9 mouse cellular contexts compared by ENCODE assay signal in the genomic region with DNA sequence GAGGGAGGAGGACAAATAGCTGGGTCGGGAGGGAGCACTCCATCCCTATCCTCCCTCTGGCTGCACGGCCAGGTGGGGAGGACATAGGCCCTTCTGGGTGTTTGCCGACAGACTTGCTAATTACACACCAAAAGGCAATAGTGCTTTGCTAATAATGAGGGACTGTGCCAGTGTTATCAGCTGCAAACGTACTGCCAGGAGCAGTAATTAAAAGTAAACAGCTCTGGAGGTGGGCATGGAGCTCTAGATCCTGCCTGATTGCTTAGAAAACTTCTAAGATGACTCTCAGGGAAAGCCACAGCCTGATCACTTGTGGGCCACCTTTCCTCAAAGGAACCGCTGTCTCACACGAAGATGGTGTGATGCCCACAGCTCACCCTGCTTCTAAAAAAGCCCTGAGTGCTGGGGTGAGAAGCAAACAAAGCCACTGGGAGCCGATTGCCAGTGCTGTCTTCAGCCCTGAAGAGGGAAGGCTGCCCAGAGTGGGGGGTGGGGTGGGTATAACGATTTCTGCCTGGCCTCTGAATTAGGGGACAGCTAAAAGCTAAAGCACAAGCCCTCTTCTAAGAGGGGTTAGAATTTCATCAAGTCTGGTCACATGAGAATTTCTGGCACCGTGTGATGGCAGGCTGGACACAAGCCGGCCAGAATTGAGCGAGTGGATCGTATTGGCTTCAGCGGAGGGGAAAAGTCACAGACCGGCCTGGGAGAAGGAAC.
DNase-seq lines count a peak whose midpoint lies in the region; ATAC-seq lines count a peak whose summit lies in the region.
"Had no signal": no experiment of that assay in that cellular context is flagged by ENCODE, and none has a peak within 500 bp of the region (broad histone marks: within the 10 kb centered on the region; RNA-seq: fewer than 3 reads in every experiment).

No protein-coding gene starts in this region.

- peak overlapping the region; percentile 44 for H3K4me2 ChIP-seq in lung, embryonic 16.5 days (ENCODE audit: low read depth, low read length)
- peak overlapping the region; percentile 16 for H3K4me2 ChIP-seq in midbrain, embryonic 16.5 days (ENCODE audit: low read length)

- WGBS in lung, embryonic 16.5 days = 22% methylated on average over 14 of the region's 14 CpGs
- 18% methylated on average over 14 of the region's 14 CpGs for WGBS in midbrain, embryonic 16.5 days

- intact Hi-C loops in heart, postnatal 14 days (cut with DNase I) = no loop called here

- no peaks in the 10 kb centered on the region for H3K9me3 ChIP-seq in lung, embryonic 16.5 days (ENCODE audit: control insufficient read depth, low read length)
- H3K9me3 ChIP-seq in midbrain, embryonic 16.5 days (replicated peaks; ENCODE audit: control insufficient read depth, low read length, poor library complexity, severe bottlenecking) = no peaks in the 10 kb centered on the region
- H3K9me3 ChIP-seq: liver, embryonic 13.5 days had no signal

- peak overlapping the region; percentile 15; the same call in 1 of the 2 replicates for H3K27ac ChIP-seq in lung, embryonic 16.5 days (ENCODE audit: low read length)
- H3K27ac ChIP-seq in midbrain, embryonic 16.5 days (ENCODE audit: low read length) = peak overlapping the region; percentile 31; the same call in 1 of the 2 replicates
- H3K27ac ChIP-seq: liver, embryonic 13.5 days had no signal

- DNase-seq in adrenal gland, adult 2 months = peak; percentile 59
- no peak for DNase-seq in adrenal gland, postnatal 4 days (ENCODE audit: low spot score in 2 of 2)
- DNase-seq in lung, postnatal 25 days (ENCODE audit: low spot score) = no peak
- DNase-seq in heart, postnatal 14 days = peak; percentile 32 to 38
- DNase-seq in retina, postnatal 1 day = no peak
- DNase-seq: liver, embryonic 13.5 days had no signal

- no peaks in the 10 kb centered on the region for H3K36me3 ChIP-seq in lung, embryonic 16.5 days (ENCODE audit: control insufficient read depth, insufficient read depth, low read length)
- no peaks in the 10 kb centered on the region for H3K36me3 ChIP-seq in midbrain, embryonic 16.5 days (ENCODE audit: control insufficient read depth, insufficient read depth, low read length)
- H3K36me3 ChIP-seq: liver, embryonic 13.5 days had no signal

- ATAC-seq in lung, embryonic 16.5 days (ENCODE audit: low read depth) = peak; percentile 76
- peak; percentile 52 for ATAC-seq in midbrain, embryonic 16.5 days
- ATAC-seq in granulocyte monocyte progenitor cell, adult 5-6 weeks (replicated peaks; ENCODE audit: poor library complexity, severe bottlenecking) = no peak

- H3K4me1 ChIP-seq in lung, embryonic 16.5 days (replicated peaks; ENCODE audit: control insufficient read depth, insufficient read depth, low read length) = peaks cover 31% of the 10 kb centered on the region
- peaks cover 42% of the 10 kb centered on the region for H3K4me1 ChIP-seq in midbrain, embryonic 16.5 days (ENCODE audit: control insufficient read depth, insufficient read depth, low read length)

- H3K4me3 ChIP-seq in lung, embryonic 16.5 days (ENCODE audit: low read length) = peak overlapping the region; percentile 26
- no peak overlapping the region for H3K4me3 ChIP-seq in midbrain, embryonic 16.5 days (ENCODE audit: low read depth, low read length)
- H3K4me3 ChIP-seq: liver, embryonic 13.5 days had no signal

- no peaks in the 10 kb centered on the region for H3K27me3 ChIP-seq in lung, embryonic 16.5 days (ENCODE audit: control insufficient read depth, insufficient read depth, low read depth, low read length)
- H3K27me3 ChIP-seq in midbrain, embryonic 16.5 days (ENCODE audit: control insufficient read depth, insufficient read depth, low read depth, low read length) = no peaks in the 10 kb centered on the region
- H3K27me3 ChIP-seq: liver, embryonic 13.5 days had no signal

- peak overlapping the region; percentile 19 for H3K9ac ChIP-seq in lung, embryonic 16.5 days (ENCODE audit: low read length)
- peak overlapping the region; percentile 22; the same call in 1 of the 2 replicates for H3K9ac ChIP-seq in midbrain, embryonic 16.5 days (ENCODE audit: low read depth, low read length)
- H3K9ac ChIP-seq: liver, embryonic 13.5 days had no signal

Comparison
In these comparisons a context has a peak if more than half of its experiments do, and no peak if none do; other contexts are left out.
1. DNase-seq: peak in adrenal gland, adult 2 months (single experiment) and heart, postnatal 14 days (2 of 2); none in adrenal gland, postnatal 4 days (0 of 2), lung, postnatal 25 days (single experiment) and retina, postnatal 1 day (single experiment).